Mouse (Mus musculus): ENCODE data around the gene Lgals7.

DNA sequence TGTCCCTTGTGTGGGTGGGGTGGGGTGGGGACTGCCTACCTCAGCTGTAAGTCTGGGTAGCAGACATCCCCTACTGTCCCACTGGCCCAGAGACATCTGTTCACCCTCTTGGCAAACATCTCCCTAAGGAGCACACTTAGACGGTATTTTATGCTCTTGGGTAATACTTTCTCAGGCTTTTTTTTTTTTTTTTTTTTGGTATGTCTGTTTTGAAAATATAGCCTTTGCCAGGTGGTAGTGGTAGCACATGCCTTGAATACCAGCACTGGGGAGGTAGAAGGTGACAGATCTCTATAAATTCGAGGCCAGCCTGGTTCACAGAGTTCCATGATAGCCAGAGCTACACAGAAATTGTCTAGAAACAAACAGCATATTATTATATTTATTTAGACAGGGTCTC, 39.7 kb upstream of the Lgals7 start:
- TF ChIP-seq CTCF (IDR thresholded peaks at IDR 0.05; ENCODE audit: low read depth) = no peak
- TF ChIP-seq EP300 (IDR thresholded peaks at IDR 0.05; ENCODE audit: low read depth) = no peak
